Comparison of ENCODE assay signal across 8 mouse cellular contexts in genomic region chr12:59219325-59220225, GRCm38 (mm10). TPM values are rescaled to one million over a fixed set of nuclear protein-coding genes. Genes with fewer than 3 reads are reported as not detected.
A peak's percentile ranks its signal among the peaks of the same experiment; 100 is the strongest.
DNase-seq lines count a peak whose midpoint lies in the region; ATAC-seq lines count a peak whose summit lies in the region.

Fbxo33 (minus strand) TSS chr12:59219725.

- peak; percentile 99 for DNase-seq in NIH3T3 (ENCODE audit: low read depth)
- peak; percentile 99 for DNase-seq in cerebellum, postnatal 10 days
- peak; percentile 94 to 97 for DNase-seq in frontal cortex, postnatal 10 days (ENCODE audit: low spot score in 2 of 2)
- peak; percentile 97 for DNase-seq in layer of hippocampus, postnatal 14 days (ENCODE audit: low spot score in 2 of 2)
- DNase-seq in lung, postnatal 14 days = peak; percentile 98
- DNase-seq in retina, adult 2 months (ENCODE audit: low read depth, low spot score) = peak; percentile 95
- peak; percentile 96 to 97 for DNase-seq in thymus, postnatal 36 days

- H3K36me3 ChIP-seq in hindbrain, embryonic 12.5 days = no peaks in the 10 kb centered on the region

- no peaks in the 10 kb centered on the region for H3K9me3 ChIP-seq in hindbrain, embryonic 12.5 days (replicated peaks)

- ATAC-seq in hindbrain, embryonic 12.5 days (ENCODE audit: low FRiP score) = peak; percentile 99

- H3K4me1 ChIP-seq in hindbrain, embryonic 12.5 days = peaks cover 21% of the 10 kb centered on the region

- no peaks in the 10 kb centered on the region for H3K27me3 ChIP-seq in hindbrain, embryonic 12.5 days

- peak within 1 kb of the TSS; percentile 95 for H3K27ac ChIP-seq in hindbrain, embryonic 12.5 days

- WGBS in hindbrain, embryonic 12.5 days = under 1% methylated on average over 108 of the region's 109 CpGs

- peak within 1 kb of the TSS; percentile 90 for H3K9ac ChIP-seq in hindbrain, embryonic 12.5 days

- peak within 1 kb of the TSS; percentile 93 for H3K4me3 ChIP-seq in hindbrain, embryonic 12.5 days

- peak within 1 kb of the TSS; percentile 78 for H3K4me2 ChIP-seq in hindbrain, embryonic 12.5 days (replicated peaks)

RNA-seq across cellular contexts. Expression of gene Fbxo33, which starts in this region (rescaled TPM):
- 8.3 and 10.6 TPM in 2 replicates for polyA plus RNA-seq in hindbrain, embryonic 12.5 days (2016; fragmentation: Nextera tagmentation; extraction: Ambion mirVana)
- total RNA-seq in layer of hippocampus, postnatal 14 days (2021) = 10 to 100 TPM; 32.3 to 34.0 TPM

Comparison
In these comparisons a context has a peak if more than half of its experiments do, and no peak if none do; other contexts are left out.
1. Peak in every context shown above with its lines: DNase-seq, ATAC-seq, H3K4me3 ChIP-seq and H3K27ac ChIP-seq.